Mouse (Mus musculus) thymus, adult 2 months (tissue): ENCODE data around the gene Plce1. TPM values are rescaled to one million over a fixed set of nuclear protein-coding genes. Genes with fewer than 3 reads are reported as not detected.

Experiments used
- DNase-seq: peaks from one replicate; pipeline ENCODE4 v3.0.0; 2021
- H3K27ac ChIP-seq: fragments of 200-500 bp; 2 replicates; pipeline ENCODE4 v1.5.1; 2012; ENCODE audit warnings: low read length, control low read depth; ENCODE audit not compliant: control insufficient read depth, insufficient read depth
- H3K27me3 ChIP-seq: fragments of 200-500 bp; 2 replicates; pipeline ENCODE4 v1.6.1; 2012; ENCODE audit warnings: mild to moderate bottlenecking, low read length, moderate library complexity, mixed read lengths; ENCODE audit not compliant: control insufficient read depth, insufficient read depth
- H3K36me3 ChIP-seq: fragments of 200-500 bp; 2 replicates; pipeline ENCODE4 v1.6.1; 2012; ENCODE audit warnings: mild to moderate bottlenecking, low read length, moderate library complexity; ENCODE audit not compliant: control insufficient read depth, insufficient read depth
- H3K4me1 ChIP-seq: fragments of 200-500 bp; replicated peaks from 2 replicates; pipeline ENCODE4 v1.6.1; 2012; ENCODE audit warnings: low read length; ENCODE audit not compliant: control insufficient read depth, insufficient read depth
- H3K4me3 ChIP-seq: fragments of 200-500 bp; 2 replicates; pipeline ENCODE4 v1.5.1; 2012; ENCODE audit warnings: mild to moderate bottlenecking, low read length, control low read depth, moderate library complexity; ENCODE audit not compliant: control insufficient read depth, insufficient read depth
- CTCF ChIP-seq: fragments of 200-500 bp; IDR thresholded peaks from 2 replicates; pipeline ENCODE4 v1.5.1; 2012; ENCODE audit warnings: mild to moderate bottlenecking, control low read depth, low read length, moderate library complexity, borderline replicate concordance; ENCODE audit not compliant: control insufficient read depth, poor library complexity, insufficient read depth; ENCODE audit errors: extremely low read depth
- POLR2A ChIP-seq: fragments of 200-500 bp; IDR thresholded peaks from 2 replicates; pipeline ENCODE4 v1.6.1; 2012; ENCODE audit warnings: mild to moderate bottlenecking, low read length, control low read depth, moderate library complexity; ENCODE audit not compliant: control insufficient read depth, poor library complexity, insufficient read depth; ENCODE audit errors: extremely low read depth
- WGBS: fragments of 180-500 bp; shearing (Covaris S2); methylation state at CpG from one replicate; pipeline ENCODE4 v1.1.7; 2018; 5-methylcytosine and 5-hydroxymethylcytosine counted together
- polyA plus RNA-seq: library from polyadenylated mRNA; depleted of rRNA; stranded (reverse); fragments of >200 nt; gene quantifications from 2 replicates; pipeline ENCODE4 v1.2.3, GENCODE M21; 2012

The Plce1 gene
- polyA plus RNA-seq, 1 experiment: 1.2 TPM

DNA sequence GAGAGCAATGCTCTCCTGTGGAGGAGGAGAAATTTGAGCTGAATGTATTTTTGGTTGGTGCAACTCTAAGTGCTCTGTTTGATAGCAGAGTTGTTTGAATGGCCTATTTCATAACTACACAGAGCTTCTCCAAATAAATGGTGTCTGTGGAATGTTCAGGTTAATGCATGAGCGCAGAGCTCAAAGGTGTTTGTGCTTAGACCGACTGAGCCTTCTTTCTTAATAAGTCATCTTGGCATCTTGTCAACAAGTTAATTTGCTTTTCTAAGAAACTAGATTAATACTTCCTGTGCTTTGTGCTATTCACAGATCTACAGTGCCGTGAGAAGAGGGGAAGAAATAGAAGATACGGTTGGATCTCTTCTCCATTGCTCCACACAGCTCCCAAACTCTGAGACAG lies 139.2 kb downstream of the Plce1 start:
- no peak for TF ChIP-seq CTCF
- no peak for TF ChIP-seq POLR2A
- H3K4me3 ChIP-seq: no peak overlapping the region
- no peak overlapping the region for H3K27ac ChIP-seq
- H3K4me1 ChIP-seq: no peaks in the 10 kb centered on the region
- no peak for DNase-seq
- WGBS: 75% methylated on average over 4 of the region's 4 CpGs
- no peaks in the 10 kb centered on the region for H3K36me3 ChIP-seq
- no peaks in the 10 kb centered on the region for H3K27me3 ChIP-seq

DNA sequence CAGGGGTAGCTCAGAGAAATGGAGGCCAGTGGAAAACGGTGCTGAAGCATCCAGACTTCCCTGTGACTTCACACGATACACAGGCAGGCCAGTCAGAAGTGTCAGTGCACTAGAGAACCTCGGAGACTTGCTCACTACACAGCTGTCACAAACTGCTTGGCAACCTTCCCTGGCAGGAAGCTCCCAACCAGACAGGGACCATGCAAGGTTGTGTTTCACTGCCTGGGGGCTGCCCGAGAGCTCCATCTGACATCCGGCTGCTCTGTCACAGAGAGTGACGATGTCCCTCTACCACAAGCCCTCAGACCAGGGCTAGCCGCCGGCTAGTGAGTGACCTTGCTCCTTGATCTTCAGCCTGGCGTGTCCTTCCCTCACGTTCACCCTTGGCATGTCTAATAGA lies 140.6 kb downstream of the Plce1 start:
- H3K4me3 ChIP-seq: no peak overlapping the region
- H3K27ac ChIP-seq: no peak overlapping the region
- TF ChIP-seq CTCF (no peak), POLR2A (no peak)
- no peaks in the 10 kb centered on the region for H3K36me3 ChIP-seq
- no peaks in the 10 kb centered on the region for H3K27me3 ChIP-seq
- no peaks in the 10 kb centered on the region for H3K4me1 ChIP-seq
- WGBS: 68% methylated on average over 10 of the region's 10 CpGs
- DNase-seq: no peak

DNA sequence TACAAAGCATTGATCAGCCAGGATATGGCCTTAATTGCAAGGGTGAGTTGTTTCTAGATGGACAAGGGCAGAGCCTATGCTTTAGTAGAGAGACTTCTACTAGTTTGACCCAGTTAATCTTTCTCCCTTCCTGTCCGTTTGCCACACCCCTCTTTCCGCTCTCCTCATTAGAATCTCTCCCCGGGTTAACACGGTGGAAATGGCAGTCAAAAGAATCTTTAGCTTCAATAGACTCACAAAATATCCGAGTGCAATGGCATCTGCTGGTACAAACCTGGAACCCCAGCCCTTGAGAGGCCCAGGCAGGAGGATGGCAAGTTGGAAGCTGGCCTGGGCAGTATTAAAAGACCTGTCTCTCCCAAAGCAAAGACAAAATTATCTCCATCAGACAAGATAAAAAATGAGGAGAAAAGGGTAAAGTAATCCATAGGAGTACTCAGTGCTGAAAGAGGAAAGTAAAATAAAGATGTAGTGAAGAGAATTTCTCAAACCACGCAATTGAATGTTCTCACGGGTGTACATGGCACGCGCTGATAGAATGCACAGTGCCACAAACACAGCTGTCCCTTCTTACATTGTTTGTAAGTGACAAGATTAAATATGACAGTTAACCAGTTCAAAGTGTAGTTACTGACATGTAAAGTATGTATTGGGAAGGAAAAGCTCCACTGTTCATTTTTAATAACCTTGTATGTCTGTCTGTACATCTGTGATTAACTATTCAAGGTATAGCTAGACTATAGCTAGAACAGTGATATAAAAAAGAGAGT lies 145.5 kb downstream of the Plce1 start:
- Histone ChIP-seq H3K27ac (no peak overlapping the region), H3K36me3 (no peaks in the 10 kb centered on the region), H3K4me3 (no peak overlapping the region), H3K27me3 (no peaks in the 10 kb centered on the region), H3K4me1 (no peaks in the 10 kb centered on the region)
- WGBS: 85% methylated on average over 9 of the region's 9 CpGs
- no peak for TF ChIP-seq POLR2A
- TF ChIP-seq CTCF: no peak
- DNase-seq: no peak

DNA sequence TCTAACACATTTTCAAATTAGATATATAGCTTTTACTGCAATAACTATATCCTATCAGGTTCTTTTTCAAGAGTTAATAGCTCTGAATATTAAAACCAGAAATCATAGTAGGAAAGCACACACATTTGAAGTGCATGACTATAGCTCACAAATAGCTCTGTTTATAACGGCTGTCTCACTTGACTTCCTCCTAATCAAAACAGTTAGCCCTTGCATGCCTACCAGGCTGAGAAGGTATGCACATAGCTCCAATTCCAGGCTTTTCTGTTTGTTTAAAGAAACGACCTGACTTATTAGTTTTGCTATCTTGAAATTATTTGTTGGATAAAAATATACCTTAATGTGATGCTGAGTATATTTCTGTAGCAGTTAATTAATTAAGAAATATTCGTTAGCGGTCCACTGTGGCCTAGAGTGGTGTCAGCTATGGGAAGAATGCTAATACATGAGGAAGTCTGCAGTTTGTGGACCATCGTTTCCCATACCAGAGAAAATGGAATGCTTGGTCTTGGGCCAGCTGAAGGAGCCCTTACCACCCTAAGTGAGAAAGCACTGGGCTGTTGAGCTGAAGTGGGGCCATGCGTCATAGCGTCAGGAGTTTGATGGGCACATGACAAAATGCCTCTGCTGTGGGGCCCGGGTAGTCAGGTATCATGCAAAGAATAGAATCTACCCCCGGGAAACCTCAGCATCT lies 146.3 kb downstream of the Plce1 start:
- no peak for DNase-seq
- no peak overlapping the region for H3K27ac ChIP-seq
- WGBS: 85% methylated on average over 9 of the region's 9 CpGs

DNA sequence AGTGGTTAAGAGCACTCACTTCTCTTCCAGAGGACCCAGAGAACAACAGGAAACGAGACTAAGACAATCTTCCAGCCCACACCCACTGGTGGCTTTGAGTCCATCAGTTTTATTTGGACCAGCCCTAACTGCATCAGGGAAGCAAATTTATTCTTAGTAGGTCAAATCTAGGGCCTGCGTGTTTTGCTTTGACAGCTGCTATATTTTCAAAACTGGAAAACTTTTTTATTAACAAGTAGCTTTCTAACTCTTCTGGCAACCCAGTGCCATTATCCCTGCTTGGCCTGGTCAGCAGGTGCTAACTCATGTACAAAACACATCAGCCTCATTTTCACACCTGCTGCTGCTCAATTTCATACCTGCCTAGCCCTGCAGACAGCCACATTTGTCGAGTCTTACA lies 151.3 kb downstream of the Plce1 start:
- no peak for DNase-seq
- no peaks in the 10 kb centered on the region for H3K4me1 ChIP-seq
- no peak for TF ChIP-seq POLR2A
- TF ChIP-seq CTCF: no peak
- H3K27ac ChIP-seq: no peak overlapping the region
- no peak overlapping the region for H3K4me3 ChIP-seq
- WGBS: 67% methylated on average over 3 of the region's 3 CpGs
- no peaks in the 10 kb centered on the region for H3K36me3 ChIP-seq
- H3K27me3 ChIP-seq: no peaks in the 10 kb centered on the region

More for the DNA sequence above, 146.3 kb downstream of the Plce1 start:
- H3K4me1 ChIP-seq: no peaks in the 10 kb centered on the region
- no peaks in the 10 kb centered on the region for H3K27me3 ChIP-seq
- no peaks in the 10 kb centered on the region for H3K36me3 ChIP-seq
- TF ChIP-seq CTCF (no peak), POLR2A (no peak)
- no peak overlapping the region for H3K4me3 ChIP-seq

DNA sequence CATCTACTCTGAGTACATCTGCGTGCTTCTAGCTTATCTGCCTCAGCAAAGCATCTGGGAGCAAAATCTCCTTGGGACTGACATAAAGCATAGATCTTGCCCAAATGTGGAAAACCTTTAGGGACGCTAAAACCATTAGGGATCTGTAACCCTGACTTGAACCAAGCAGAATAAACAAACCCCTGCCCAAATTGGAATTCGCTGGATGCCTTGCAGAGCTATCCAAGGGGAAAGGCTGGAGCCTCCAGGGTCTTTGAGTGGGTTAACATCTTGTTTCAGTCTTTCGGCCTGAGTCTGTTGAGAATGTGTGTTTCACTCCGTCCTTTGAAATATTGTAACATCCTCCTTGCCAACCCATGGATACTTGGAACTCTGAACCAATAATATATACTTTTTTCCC lies 152.4 kb downstream of the Plce1 start:
- no peaks in the 10 kb centered on the region for H3K4me1 ChIP-seq
- H3K4me3 ChIP-seq: no peak overlapping the region
- TF ChIP-seq CTCF (no peak), POLR2A (no peak)
- 86% methylated on average over 5 of the region's 5 CpGs for WGBS
- H3K36me3 ChIP-seq: no peaks in the 10 kb centered on the region
- no peaks in the 10 kb centered on the region for H3K27me3 ChIP-seq
- H3K27ac ChIP-seq: no peak overlapping the region
- DNase-seq: no peak

DNA sequence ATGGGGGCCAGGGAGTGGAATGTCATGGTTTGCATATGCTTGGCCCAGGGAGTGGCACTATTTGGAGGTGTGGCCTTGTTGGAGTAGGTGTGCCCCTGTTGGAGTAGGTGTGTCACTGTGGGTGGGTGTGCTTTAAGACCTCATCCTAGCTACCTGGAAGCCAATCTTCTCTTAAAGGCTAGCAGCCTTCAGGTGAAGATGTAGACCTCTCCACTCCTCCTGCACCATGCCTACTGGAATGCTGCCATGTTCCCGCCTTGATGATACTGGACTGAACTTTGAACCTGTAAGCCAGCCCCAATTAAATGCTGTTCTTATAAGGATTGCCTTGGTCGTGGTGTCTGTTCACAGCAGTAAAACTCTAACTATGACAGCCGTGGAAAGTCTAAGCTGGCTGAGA lies 158.1 kb downstream of the Plce1 start:
- Histone ChIP-seq H3K4me3 (no peak overlapping the region), H3K4me1 (no peaks in the 10 kb centered on the region), H3K27me3 (no peaks in the 10 kb centered on the region), H3K36me3 (no peaks in the 10 kb centered on the region), H3K27ac (no peak overlapping the region)
- TF ChIP-seq POLR2A (no peak), CTCF (no peak)
- WGBS: 90% methylated on average over 3 of the region's 3 CpGs
- no peak for DNase-seq
